Mouse (Mus musculus) retina, postnatal 7 days (tissue): ENCODE measurements at regions not wholly inside any gene's neighbourhood (a gene's known extent, or its start where the extent isn't known, plus 50 kb on each side); places are given as distances from the start of the nearest gene placed in this dataset.

ENCODE experiments used
- DNase-seq: peaks from one replicate; pipeline ENCODE4 v3.0.0-alpha.2; 2012; ENCODE audit warnings: low read depth, low spot score

GRCm38 (mm10) chrX:10647332-10647731, 67.5 kb upstream of the Mid1ip1 start:
- no peak for DNase-seq

- peak; percentile 6 for DNase-seq
Observed at GRCm38 (mm10) chrX:10650881-10651280, 63.9 kb upstream of the Mid1ip1 start.
